ENCODE assay signal across 8 mouse cellular contexts in the genomic region with DNA sequence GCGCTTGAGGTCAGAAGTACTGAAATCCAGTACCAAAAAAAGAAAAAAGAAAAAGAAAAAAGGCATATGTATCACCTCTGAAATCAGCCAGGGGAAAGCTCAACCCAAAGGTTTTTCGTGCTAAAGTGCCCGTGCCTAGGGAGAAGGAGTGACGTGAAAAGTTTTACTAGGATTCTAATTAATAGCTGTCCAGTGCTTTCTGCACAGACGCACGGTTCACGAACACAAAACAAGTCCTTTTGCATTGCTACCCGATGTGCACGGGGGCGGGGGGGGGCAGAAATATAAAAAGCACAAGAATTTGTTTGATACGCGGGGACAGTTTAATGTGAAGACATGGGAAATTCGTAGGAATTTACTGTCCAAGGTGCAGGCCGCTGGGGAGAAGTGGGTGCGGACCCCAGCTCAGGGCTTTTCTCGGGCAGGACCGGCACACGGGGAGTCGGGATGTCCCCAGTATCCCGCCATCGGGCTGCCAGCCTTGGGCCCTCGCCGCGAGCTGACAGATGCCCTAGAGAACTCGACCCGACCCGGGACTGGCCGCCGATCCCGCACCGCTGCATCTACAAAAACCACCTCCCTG. TPM values are rescaled to one million over a fixed set of nuclear protein-coding genes. Genes with fewer than 3 reads are reported as not detected.
DNase-seq lines count a peak whose midpoint lies in the region; ATAC-seq and TF ChIP-seq lines count a peak whose summit lies in the region.

No protein-coding gene starts in this region.

- no peak for TF ChIP-seq POLR2A in heart, adult 2 months (IDR thresholded peaks at IDR 0.05; ENCODE audit: insufficient read depth, low read depth, low read length)

- intact Hi-C loops in heart, adult 2 months (cut with DNase I) = loop anchor here (5.0 kb wide), 1 partner anchor 48 kb away; a partner anchor contains a TSS

- TF ChIP-seq EP300 in heart, adult 2 months (IDR thresholded peaks at IDR 0.05; ENCODE audit: insufficient read depth, low read depth, low read length) = no peak

- H3K27ac ChIP-seq in heart, adult 2 months = peak overlapping the region; percentile 87
- no peak overlapping the region for H3K27ac ChIP-seq in liver, embryonic 12.5 days

- POLR2A ChIA-PET in Patski (lab: Charles Lee) = interaction anchor here (0.6 to 1.4 kb wide), 5 partner anchors 10 to 198 kb away, joined by 3 to 11 read pairs (median 4); no protein-coding TSS in a partner anchor

- CTCF ChIA-PET in Patski (lab: Charles Lee) = interaction anchor here (2.2 kb wide), 1 partner anchor 55 kb away, joined by 13 read pairs; a partner anchor contains a TSS

- under 1% methylated on average over 31 of the region's 31 CpGs for WGBS in heart, adult 2 months
- WGBS in liver, embryonic 12.5 days (ENCODE audit: insufficient replicate concordance) = under 1% methylated on average over 31 of the region's 31 CpGs

- TF ChIP-seq CTCF in heart, adult 2 months (IDR thresholded peaks at IDR 0.05) = no peak
- TF ChIP-seq CTCF in Patski (IDR thresholded peaks at IDR 0.05) = no peak

- peak overlapping the region; percentile 84 for H3K9ac ChIP-seq in heart, adult 2 months (ENCODE audit: low read depth, low read length)
- peak overlapping the region; percentile 75 for H3K9ac ChIP-seq in liver, embryonic 12.5 days

- peak; percentile 57 for ATAC-seq in Patski
- 0 out of 2 replicates have a peak, but pooled peaks have one; percentile 10 for ATAC-seq in granulocyte monocyte progenitor cell, adult 5-6 weeks (replicated peaks; ENCODE audit: poor library complexity, severe bottlenecking)
- ATAC-seq in liver, embryonic 12.5 days = peak; percentile 11; the same call in 1 of the 2 replicates

- in situ Hi-C loops in Patski (cut with MboI; ENCODE audit: low pct_unique_long_range_greater_than_20kb) = no loop called here

- peak overlapping the region; percentile 74 for H3K4me2 ChIP-seq in liver, embryonic 12.5 days

- H3K79me2 ChIP-seq in heart, adult 2 months (replicated peaks; ENCODE audit: control insufficient read depth, insufficient read depth, low read length) = peaks cover 5% of the 10 kb centered on the region

- DNase-seq in heart, adult 2 months = no peak
- no peak for DNase-seq in heart, postnatal 4 days
- no peak for DNase-seq in Patski (ENCODE audit: low read depth, low spot score)
- no peak for DNase-seq in ovary, postnatal 36 days (ENCODE audit: low spot score)
- no peak for DNase-seq in cerebellum, adult 11-12 months
- no peak for DNase-seq in frontal cortex, postnatal 36 days (ENCODE audit: low spot score in 2 of 2)

- no peaks in the 10 kb centered on the region for H3K27me3 ChIP-seq in heart, adult 2 months (ENCODE audit: control insufficient read depth, insufficient read depth, low read length)
- H3K27me3 ChIP-seq in Patski = peaks cover 11% of the 10 kb centered on the region
- no peaks in the 10 kb centered on the region for H3K27me3 ChIP-seq in liver, embryonic 12.5 days (replicated peaks)

- H3K9me3 ChIP-seq in liver, embryonic 12.5 days (replicated peaks) = no peaks in the 10 kb centered on the region

- no peaks in the 10 kb centered on the region for H3K36me3 ChIP-seq in heart, adult 2 months (ENCODE audit: control insufficient read depth, insufficient read depth, low read length)
- no peaks in the 10 kb centered on the region for H3K36me3 ChIP-seq in liver, embryonic 12.5 days

- H3K4me3 ChIP-seq in heart, adult 2 months = peak overlapping the region; percentile 77
- H3K4me3 ChIP-seq in liver, embryonic 12.5 days = peak overlapping the region; percentile 75

- peaks cover 1% of the 10 kb centered on the region; the same call in 1 of the 2 replicates for H3K4me1 ChIP-seq in heart, adult 2 months (ENCODE audit: control insufficient read depth, insufficient read depth, low read length)
- peaks cover 13% of the 10 kb centered on the region for H3K4me1 ChIP-seq in liver, embryonic 12.5 days

RNA-seq across cellular contexts. Expression of a gene that starts 0.4 kb away (rescaled TPM):
- 1 to 10 TPM; 2.5 to 3.1 TPM for total RNA-seq in heart, adult 2 months (2021)
- polyA plus RNA-seq in heart, adult 2 months (2012; rRNA removed) = 1.7 and 4.0 TPM in 2 replicates
- total RNA-seq in heart, postnatal 4 days (2021) = 1 to 10 TPM; 4.5 to 4.6 TPM
- 5.5 TPM for polyA plus RNA-seq in Patski (2021)
- total RNA-seq in granulocyte monocyte progenitor cell, adult 5-6 weeks (2014; fragmentation: Nextera tagmentation) = 2.6 and 3.7 TPM in 2 replicates
- 1.5 and 4.9 TPM in 2 replicates for total RNA-seq in granulocyte monocyte progenitor cell, adult 5-6 weeks (2017)
- polyA plus RNA-seq in liver, embryonic 12.5 days (2016; fragmentation: Nextera tagmentation; extraction: Ambion mirVana) = 1.2 TPM in 2 replicates

RNA-seq across cellular contexts. Expression of a gene that starts 38.8 kb away (rescaled TPM):
- not detected for total RNA-seq in heart, adult 2 months (2021)
- not detected in 2 replicates for polyA plus RNA-seq in heart, adult 2 months (2012; rRNA removed)
- not detected for total RNA-seq in heart, postnatal 4 days (2021)
- polyA plus RNA-seq in Patski (2021) = 0.09 TPM
- total RNA-seq in granulocyte monocyte progenitor cell, adult 5-6 weeks (2014; fragmentation: Nextera tagmentation) = not detected in 2 replicates
- total RNA-seq in granulocyte monocyte progenitor cell, adult 5-6 weeks (2017) = not detected in 2 replicates
- polyA plus RNA-seq in liver, embryonic 12.5 days (2016; fragmentation: Nextera tagmentation; extraction: Ambion mirVana) = not detected in 2 replicates

RNA-seq across cellular contexts. Expression of a gene that starts 45.8 kb away (rescaled TPM):
- 10 to 100 TPM; 76.8 to 86.4 TPM for total RNA-seq in heart, adult 2 months (2021)
- 107 and 130 TPM in 2 replicates for polyA plus RNA-seq in heart, adult 2 months (2012; rRNA removed)
- total RNA-seq in heart, postnatal 4 days (2021) = 10 to 100 TPM; 77.2 to 87.1 TPM
- 76.7 TPM for polyA plus RNA-seq in Patski (2021)
- total RNA-seq in granulocyte monocyte progenitor cell, adult 5-6 weeks (2014; fragmentation: Nextera tagmentation) = 132 and 207 TPM in 2 replicates
- total RNA-seq in granulocyte monocyte progenitor cell, adult 5-6 weeks (2017) = 94.5 and 125 TPM in 2 replicates
- polyA plus RNA-seq in liver, embryonic 12.5 days (2016; fragmentation: Nextera tagmentation; extraction: Ambion mirVana) = 139 and 145 TPM in 2 replicates

RNA-seq across cellular contexts. Expression of a gene that starts 55.3 kb away (rescaled TPM):
- 100 to 1,000 TPM; 785 to 948 TPM for total RNA-seq in heart, adult 2 months (2021)
- 462 and 670 TPM in 2 replicates for polyA plus RNA-seq in heart, adult 2 months (2012; rRNA removed)
- total RNA-seq in heart, postnatal 4 days (2021) = 100 to 1,000 TPM; 478 to 526 TPM
- 244 TPM for polyA plus RNA-seq in Patski (2021)
- 21.5 and 24.7 TPM in 2 replicates for total RNA-seq in granulocyte monocyte progenitor cell, adult 5-6 weeks (2014; fragmentation: Nextera tagmentation)
- total RNA-seq in granulocyte monocyte progenitor cell, adult 5-6 weeks (2017) = 26.2 and 30.1 TPM in 2 replicates
- 32.8 and 36.9 TPM in 2 replicates for polyA plus RNA-seq in liver, embryonic 12.5 days (2016; fragmentation: Nextera tagmentation; extraction: Ambion mirVana)
